Mouse (Mus musculus): ENCODE measurements around the gene Rita1. TPM values are rescaled to one million over a fixed set of nuclear protein-coding genes. Genes with fewer than 3 reads are reported as not detected.

Gene Rita1
- 57.8 and 64.1 TPM in 2 replicates for polyA plus RNA-seq (2012; ENCODE audit: low replicate concordance)

DNA sequence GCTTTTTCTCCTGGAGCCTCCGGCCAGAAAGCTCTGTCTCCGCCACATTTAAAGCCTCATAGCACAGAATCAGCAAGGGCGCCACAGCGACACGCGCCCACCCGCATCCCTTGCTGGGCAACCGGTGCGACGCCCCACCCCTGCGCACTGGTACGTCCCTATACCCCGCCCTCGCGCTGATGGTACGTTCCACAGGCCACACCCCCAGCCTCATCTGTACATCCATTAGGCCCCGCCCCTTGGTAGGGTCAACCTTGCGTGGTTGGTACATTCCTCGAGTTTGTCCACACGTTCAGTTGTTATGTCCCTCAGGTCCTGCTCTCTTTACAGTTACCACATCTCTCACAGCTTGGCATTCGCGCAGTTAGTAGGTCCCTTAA, at the start of gene Rita1, which contains the start of gene Ddx54:
Gene Rita1 (minus strand): TSS at position 148 of the 380 bp plus-strand sequence.
Gene Ddx54 (plus strand): TSS at position 298 of the 380 bp plus-strand sequence.

DNA sequence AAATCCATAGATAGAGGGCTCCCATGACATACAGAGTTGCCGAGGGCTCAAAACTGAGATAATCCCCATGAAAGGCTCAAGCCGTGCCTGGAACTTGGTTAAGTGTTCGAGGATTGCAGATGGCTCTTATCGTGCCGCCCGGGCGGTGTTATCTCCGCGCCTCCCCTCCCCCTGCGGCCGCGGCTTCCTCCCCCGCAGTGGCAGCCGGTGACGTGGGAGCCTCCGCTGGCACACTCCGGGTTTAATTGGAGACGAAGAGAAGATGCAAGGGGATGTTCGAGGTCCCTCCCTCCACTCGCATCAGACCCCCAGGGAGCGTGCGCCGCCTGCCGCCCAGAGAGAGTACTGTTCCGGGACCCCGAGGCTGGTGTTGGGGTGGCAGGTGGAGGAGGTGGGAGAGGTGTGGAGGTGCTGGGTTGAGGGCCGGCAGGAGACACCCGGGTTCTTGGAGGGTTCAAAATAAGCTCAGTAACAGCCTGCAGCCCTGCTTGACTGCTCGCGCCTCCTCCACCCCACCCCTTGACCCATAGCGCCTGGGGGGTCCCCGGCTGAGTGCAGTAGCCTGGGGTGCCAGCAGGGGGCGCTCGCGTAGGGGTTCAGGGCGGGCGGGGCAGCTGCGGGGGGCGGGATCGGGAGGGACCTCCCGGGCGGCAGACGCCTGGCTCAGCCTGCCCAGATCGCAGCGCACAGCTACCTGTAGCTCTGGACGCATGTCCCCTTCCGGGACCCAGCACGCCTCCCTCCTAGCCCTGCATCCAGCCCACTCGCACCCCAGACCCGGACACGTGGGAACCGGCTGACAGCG, 36.4 kb upstream of the Rita1 start, which contains the start of gene Rasal1:
Gene Rasal1 (plus strand): TSS at position 244 of the 805 bp plus-strand sequence.

DNA sequence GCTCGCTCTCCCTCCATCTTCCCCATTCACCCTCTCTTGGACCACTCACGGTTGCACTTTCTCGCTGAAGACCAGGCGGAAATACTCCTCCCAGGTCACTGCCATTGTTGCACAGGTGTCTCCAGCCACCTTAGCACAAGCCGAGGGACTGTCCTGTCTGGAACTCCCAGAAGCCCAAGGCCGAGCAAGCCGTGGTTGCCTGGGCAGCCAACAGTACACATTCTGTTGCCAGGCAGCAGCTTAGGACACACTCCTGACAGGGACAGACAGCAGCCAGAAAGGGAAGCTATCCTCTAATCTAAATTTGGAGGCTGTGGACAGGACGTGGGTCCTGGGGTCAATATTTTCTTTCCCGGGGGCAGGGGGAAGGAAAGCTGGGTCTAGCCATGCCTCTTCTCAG, 21.7 kb upstream of the Rita1 start, which contains the start of gene Cfap73:
Gene Cfap73 (minus strand): TSS at position 105 of the 400 bp plus-strand sequence.

DNA sequence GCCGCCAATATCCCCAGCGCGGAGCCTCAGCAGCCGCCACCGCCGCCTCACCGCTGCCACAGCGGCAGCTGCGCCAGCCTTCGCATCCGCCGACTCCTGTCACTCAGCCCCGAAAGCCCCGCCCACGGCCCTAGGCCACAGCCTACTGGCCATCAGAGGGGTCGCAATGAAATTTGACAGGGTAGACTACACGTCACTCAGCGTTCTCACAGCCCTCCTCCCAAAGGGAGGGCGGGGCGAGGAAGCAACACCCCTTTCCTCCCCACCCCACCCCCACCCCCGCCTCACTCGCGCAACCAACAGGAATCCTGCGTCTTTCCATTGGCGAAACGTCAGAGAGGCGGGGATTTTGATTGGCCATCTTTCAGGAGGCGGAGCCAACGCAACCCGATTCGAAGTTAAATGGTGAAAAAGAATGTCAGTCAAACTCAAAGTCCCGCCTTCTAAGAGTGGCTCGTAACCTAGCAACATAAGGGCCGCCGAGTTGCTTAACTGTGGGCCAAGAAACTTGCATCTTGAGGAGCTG, 23.8 kb downstream of the Rita1 start, which contains the start of the genes Tpcn1 and Iqcd:
Gene Tpcn1 (minus strand): TSS at position 105 of the 526 bp plus-strand sequence.
Gene Iqcd (plus strand): TSS at position 448 of the 526 bp plus-strand sequence.

Other genes with a start within 250 kb of the Rita1 start
- not detected in 2 replicates for gene Lhx5, start 180.9 kb downstream of the Rita1 start, polyA plus RNA-seq (2012; ENCODE audit: low replicate concordance)
- 18.3 and 45.4 TPM in 2 replicates for gene Sdsl, start 139.8 kb downstream of the Rita1 start, polyA plus RNA-seq (2012; ENCODE audit: low replicate concordance)
- gene Sds, start 136.1 kb downstream of the Rita1 start, polyA plus RNA-seq (2012; ENCODE audit: low replicate concordance), result not detected in 2 replicates
- gene Plbd2, start 109.0 kb downstream of the Rita1 start, polyA plus RNA-seq (2012; ENCODE audit: low replicate concordance), result 21.4 and 30.7 TPM in 2 replicates
- 2.8 and 10.1 TPM in 2 replicates for gene Slc8b1, start 101.4 kb downstream of the Rita1 start, polyA plus RNA-seq (2012; ENCODE audit: low replicate concordance)
- 160 and 210 TPM in 2 replicates for gene Tpcn1, start 23.9 kb downstream of the Rita1 start, polyA plus RNA-seq (2012; ENCODE audit: low replicate concordance)
- gene Iqcd, start 23.6 kb downstream of the Rita1 start, polyA plus RNA-seq (2012; ENCODE audit: low replicate concordance), result 10.6 and 18.2 TPM in 2 replicates
- 65.7 and 84.8 TPM in 2 replicates for gene Ddx54, start 150 bp upstream of the Rita1 start, polyA plus RNA-seq (2012; ENCODE audit: low replicate concordance)
- gene Cfap73, start 21.6 kb upstream of the Rita1 start, polyA plus RNA-seq (2012; ENCODE audit: low replicate concordance), result not detected in 2 replicates
- gene Rasal1, start 36.2 kb upstream of the Rita1 start, polyA plus RNA-seq (2012; ENCODE audit: low replicate concordance), result 3.4 and 6.9 TPM in 2 replicates
- 50.3 and 77.0 TPM in 2 replicates for gene Dtx1, start 99.3 kb upstream of the Rita1 start, polyA plus RNA-seq (2012; ENCODE audit: low replicate concordance)
- gene Oas2, start 137.3 kb upstream of the Rita1 start, polyA plus RNA-seq (2012; ENCODE audit: low replicate concordance), result 0.30 and 0.63 TPM in 2 replicates
- gene Oas3, start 165.1 kb upstream of the Rita1 start, polyA plus RNA-seq (2012; ENCODE audit: low replicate concordance), result 7.4 and 33.3 TPM in 2 replicates
- gene Oas1e, start 182.9 kb upstream of the Rita1 start, polyA plus RNA-seq (2012; ENCODE audit: low replicate concordance), result not detected in 2 replicates
- 0.10 and 0.30 TPM in 2 replicates for gene Oas1c, start 199.9 kb upstream of the Rita1 start, polyA plus RNA-seq (2012; ENCODE audit: low replicate concordance)
- not detected in 2 replicates for gene Oas1f, start 234.8 kb upstream of the Rita1 start, polyA plus RNA-seq (2012; ENCODE audit: low replicate concordance)
- gene Oas1h, start 248.8 kb upstream of the Rita1 start, polyA plus RNA-seq (2012; ENCODE audit: low replicate concordance), result not detected in 2 replicates

All from leukemia stem cell, adult 10-12 weeks (primary cell).